Mouse (Mus musculus): ENCODE data around the gene Gm17268. TPM values are rescaled to one million over a fixed set of nuclear protein-coding genes. Genes with fewer than 3 reads are reported as not detected.

Gene Gm17268
- polyA plus RNA-seq, 1 experiment from 2014 or later: not detected

DNA sequence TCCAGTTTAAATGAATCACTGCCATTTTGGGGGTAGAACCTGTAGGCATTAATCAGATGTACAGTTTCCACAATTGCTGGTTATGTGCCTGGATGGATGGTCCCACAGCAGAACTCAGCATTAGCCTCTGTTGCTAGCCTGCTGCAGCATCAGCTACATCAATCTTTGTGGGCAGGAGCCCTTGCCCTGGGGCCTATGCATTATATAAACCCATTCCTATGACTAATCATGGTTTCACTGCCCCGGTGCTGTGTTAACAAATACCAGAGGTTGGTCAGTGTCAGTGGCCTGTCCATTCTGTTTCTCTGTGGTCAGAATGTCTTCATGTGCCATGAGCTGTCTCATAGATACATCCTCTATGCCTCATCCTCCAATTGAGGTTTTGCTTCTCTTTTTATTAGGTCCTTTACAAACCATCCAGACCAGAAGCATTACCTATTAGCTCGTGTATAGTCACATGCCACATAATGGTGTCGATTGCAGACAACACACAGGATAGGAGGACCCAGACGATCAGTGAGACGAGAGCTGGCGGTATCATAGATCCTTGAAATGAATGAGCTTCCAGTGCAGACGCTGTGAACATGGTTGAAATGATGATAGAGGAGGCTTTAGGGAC, 28.7 kb upstream of the Gm17268 start:
- ATAC-seq (ENCODE audit: low read depth): no peak
- Histone ChIP-seq H3K4me2 (ENCODE audit: low read depth, low read length) (no peak overlapping the region), H3K27me3 (ENCODE audit: control insufficient read depth, insufficient read depth, low read depth, low read length) (no peaks in the 10 kb centered on the region), H3K9ac (ENCODE audit: low read length) (no peak overlapping the region), H3K4me1 (replicated peaks; ENCODE audit: control insufficient read depth, insufficient read depth, low read length) (no peaks in the 10 kb centered on the region), H3K27ac (ENCODE audit: low read length) (no peak overlapping the region), H3K9me3 (ENCODE audit: control insufficient read depth, low read length) (no peaks in the 10 kb centered on the region), H3K4me3 (ENCODE audit: low read length) (no peak overlapping the region), H3K36me3 (ENCODE audit: control insufficient read depth, insufficient read depth, low read length) (no peaks in the 10 kb centered on the region)
- 67% methylated on average over 7 of the region's 7 CpGs for WGBS

- Histone ChIP-seq H3K4me2 (ENCODE audit: low read depth, low read length) (no peak overlapping the region), H3K36me3 (ENCODE audit: control insufficient read depth, insufficient read depth, low read length) (no peaks in the 10 kb centered on the region), H3K27me3 (ENCODE audit: control insufficient read depth, insufficient read depth, low read depth, low read length) (no peaks in the 10 kb centered on the region), H3K9ac (ENCODE audit: low read length) (no peak overlapping the region), H3K4me3 (ENCODE audit: low read length) (no peak overlapping the region), H3K27ac (ENCODE audit: low read length) (no peak overlapping the region), H3K9me3 (ENCODE audit: control insufficient read depth, low read length) (no peaks in the 10 kb centered on the region), H3K4me1 (replicated peaks; ENCODE audit: control insufficient read depth, insufficient read depth, low read length) (no peaks in the 10 kb centered on the region)
- ATAC-seq (ENCODE audit: low read depth): no peak
- WGBS: 81% methylated on average over 2 of the region's 2 CpGs
These were observed 25.1 kb upstream of the Gm17268 start for GRCm38 (mm10) chr11:82063454-82063853.

- H3K4me1 ChIP-seq (replicated peaks; ENCODE audit: control insufficient read depth, insufficient read depth, low read length): no peaks in the 10 kb centered on the region
- no peaks in the 10 kb centered on the region for H3K9me3 ChIP-seq (ENCODE audit: control insufficient read depth, low read length)
- no peak overlapping the region for H3K4me2 ChIP-seq (ENCODE audit: low read depth, low read length)
- H3K27me3 ChIP-seq (ENCODE audit: control insufficient read depth, insufficient read depth, low read depth, low read length): no peaks in the 10 kb centered on the region
- 58% methylated on average over 3 of the region's 3 CpGs for WGBS
- no peak overlapping the region for H3K4me3 ChIP-seq (ENCODE audit: low read length)
- no peak overlapping the region for H3K9ac ChIP-seq (ENCODE audit: low read length)
- no peaks in the 10 kb centered on the region for H3K36me3 ChIP-seq (ENCODE audit: control insufficient read depth, insufficient read depth, low read length)
- 0 out of 2 replicates have a peak, but pooled peaks have one; percentile 37 for ATAC-seq (ENCODE audit: low read depth)
- H3K27ac ChIP-seq (ENCODE audit: low read length): no peak overlapping the region; the same call in 1 of the 2 replicates
These were observed 23.9 kb upstream of the Gm17268 start for GRCm38 (mm10) chr11:82062226-82062625.

DNA sequence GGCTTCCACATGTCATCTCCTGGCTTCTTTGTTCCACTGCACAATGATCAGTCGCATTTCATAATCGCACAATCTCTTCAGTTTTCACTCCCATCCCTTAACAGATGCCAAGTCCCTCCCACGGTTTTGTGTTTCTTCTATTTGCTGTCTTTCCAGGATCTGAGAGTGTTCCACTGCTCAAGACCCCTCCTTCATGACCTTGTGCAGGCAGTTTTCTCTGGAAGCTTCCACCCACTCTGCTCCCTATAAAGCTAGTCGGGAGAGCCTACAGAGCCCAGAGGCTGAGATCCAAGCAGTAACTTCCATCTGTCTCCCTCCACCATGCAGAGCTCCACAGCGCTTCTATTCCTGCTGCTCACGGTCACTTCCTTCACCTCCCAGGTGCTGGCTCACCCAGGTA, 19.3 kb upstream of the Gm17268 start, which contains the start of gene Ccl11:
Gene Ccl11, plus strand, starts transcription at position 178 of the 400 bp plus-strand sequence.
- Histone ChIP-seq H3K9me3 (ENCODE audit: control insufficient read depth, low read length) (no peaks in the 10 kb centered on the region), H3K4me1 (replicated peaks; ENCODE audit: control insufficient read depth, insufficient read depth, low read length) (no peaks in the 10 kb centered on the region), H3K9ac (ENCODE audit: low read length) (peak within 1 kb of the TSS; percentile 50), H3K27ac (ENCODE audit: low read length) (no peak within 1 kb of the TSS), H3K4me3 (ENCODE audit: low read length) (peak within 1 kb of the TSS; percentile 37), H3K4me2 (ENCODE audit: low read depth, low read length) (peak within 1 kb of the TSS; percentile 48), H3K27me3 (ENCODE audit: control insufficient read depth, insufficient read depth, low read depth, low read length) (no peaks in the 10 kb centered on the region), H3K36me3 (ENCODE audit: control insufficient read depth, insufficient read depth, low read length) (no peaks in the 10 kb centered on the region)
- 56% methylated on average over 6 of the region's 6 CpGs for WGBS
- peak; percentile 83 for ATAC-seq (ENCODE audit: low read depth)

GRCm38 (mm10) chr11:82053849-82054248, 15.5 kb upstream of the Gm17268 start:
- no peak for ATAC-seq (ENCODE audit: low read depth)
- Histone ChIP-seq H3K27me3 (ENCODE audit: control insufficient read depth, insufficient read depth, low read depth, low read length) (no peaks in the 10 kb centered on the region), H3K4me3 (ENCODE audit: low read length) (no peak overlapping the region), H3K4me1 (replicated peaks; ENCODE audit: control insufficient read depth, insufficient read depth, low read length) (no peaks in the 10 kb centered on the region), H3K36me3 (ENCODE audit: control insufficient read depth, insufficient read depth, low read length) (no peaks in the 10 kb centered on the region), H3K9ac (ENCODE audit: low read length) (no peak overlapping the region), H3K9me3 (ENCODE audit: control insufficient read depth, low read length) (no peaks in the 10 kb centered on the region), H3K4me2 (ENCODE audit: low read depth, low read length) (no peak overlapping the region), H3K27ac (ENCODE audit: low read length) (no peak overlapping the region)
- WGBS: 76% methylated on average over 7 of the region's 7 CpGs

DNA sequence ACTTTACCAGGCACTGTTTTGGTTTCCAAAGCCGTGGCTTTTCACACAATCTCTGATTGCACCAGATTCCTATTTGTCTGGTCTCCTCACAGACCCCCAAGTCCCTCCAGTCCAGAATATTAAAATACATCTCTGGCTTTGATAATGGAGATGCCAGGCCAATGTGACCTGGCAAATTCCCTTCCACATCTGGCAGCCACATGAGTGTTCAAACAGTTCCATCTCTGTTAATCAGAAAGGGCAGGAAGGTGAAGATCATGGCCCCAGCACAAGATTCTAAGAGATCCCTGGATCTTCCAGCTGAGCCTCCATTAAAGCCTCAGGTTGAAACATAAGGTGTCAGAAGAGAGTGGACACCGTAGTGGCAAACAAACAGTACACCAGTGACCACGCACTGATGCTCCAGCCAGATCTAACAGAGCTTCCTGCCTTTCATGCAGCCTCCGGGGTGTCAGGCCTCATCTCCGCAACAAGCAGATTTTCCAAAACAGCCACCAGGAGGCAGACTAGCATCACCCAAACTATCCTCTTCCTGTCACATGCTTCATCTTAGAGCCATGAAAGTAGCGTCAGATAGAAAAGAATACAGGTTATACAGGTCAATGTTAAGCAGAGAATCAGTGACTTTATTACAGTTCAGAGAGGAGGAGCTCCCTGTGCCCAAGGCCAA, 9.5 kb upstream of the Gm17268 start:
- Histone ChIP-seq H3K9ac (ENCODE audit: low read length) (no peak overlapping the region), H3K4me1 (replicated peaks; ENCODE audit: control insufficient read depth, insufficient read depth, low read length) (no peaks in the 10 kb centered on the region; the same call in 1 of the 2 replicates), H3K4me2 (ENCODE audit: low read depth, low read length) (no peak overlapping the region), H3K27me3 (ENCODE audit: control insufficient read depth, insufficient read depth, low read depth, low read length) (no peaks in the 10 kb centered on the region), H3K27ac (ENCODE audit: low read length) (no peak overlapping the region), H3K4me3 (ENCODE audit: low read length) (no peak overlapping the region), H3K36me3 (ENCODE audit: control insufficient read depth, insufficient read depth, low read length) (no peaks in the 10 kb centered on the region), H3K9me3 (ENCODE audit: control insufficient read depth, low read length) (no peaks in the 10 kb centered on the region)
- WGBS: 35% methylated on average over 6 of the region's 6 CpGs
- peak; percentile 51; the same call in 1 of the 2 replicates for ATAC-seq (ENCODE audit: low read depth)

GRCm38 (mm10) chr11:82045471-82045870, 7.1 kb upstream of the Gm17268 start, which contains the start of gene Ccl7:
TSS of gene Ccl7 (plus strand) at chr11:82045712.
- WGBS: 44% methylated on average over 3 of the region's 3 CpGs
- H3K36me3 ChIP-seq (ENCODE audit: control insufficient read depth, insufficient read depth, low read length): no peaks in the 10 kb centered on the region
- no peaks in the 10 kb centered on the region for H3K9me3 ChIP-seq (ENCODE audit: control insufficient read depth, low read length)
- H3K27me3 ChIP-seq (ENCODE audit: control insufficient read depth, insufficient read depth, low read depth, low read length): no peaks in the 10 kb centered on the region
- no peak within 1 kb of the TSS for H3K4me2 ChIP-seq (ENCODE audit: low read depth, low read length)
- H3K4me3 ChIP-seq (ENCODE audit: low read length): no peak within 1 kb of the TSS
- no peaks in the 10 kb centered on the region; the same call in 1 of the 2 replicates for H3K4me1 ChIP-seq (replicated peaks; ENCODE audit: control insufficient read depth, insufficient read depth, low read length)
- ATAC-seq (ENCODE audit: low read depth): peak; percentile 68
- no peak within 1 kb of the TSS for H3K9ac ChIP-seq (ENCODE audit: low read length)
- H3K27ac ChIP-seq (ENCODE audit: low read length): peak within 1 kb of the TSS; percentile 19

DNA sequence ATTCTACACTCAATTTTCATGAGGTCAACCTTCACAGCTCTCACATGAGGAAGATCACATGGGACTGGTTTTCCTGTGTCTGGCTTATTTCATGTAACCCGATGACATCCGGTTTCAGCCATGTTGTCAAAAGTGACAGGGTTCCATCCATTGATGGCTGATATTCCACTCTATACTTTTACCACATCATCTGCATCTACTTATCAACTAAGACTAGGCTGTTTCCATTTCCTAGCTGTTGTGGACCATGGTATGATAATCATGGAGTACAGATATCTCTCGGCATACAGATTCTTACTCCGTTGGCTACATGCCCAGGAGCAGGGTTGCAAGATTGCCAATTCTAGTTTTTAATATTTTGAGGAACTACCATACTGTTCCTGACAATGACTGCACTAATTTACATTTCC, 3.3 kb upstream of the Gm17268 start:
- ATAC-seq (ENCODE audit: low read depth): no peak
- Histone ChIP-seq H3K4me2 (ENCODE audit: low read depth, low read length) (no peak overlapping the region), H3K27ac (ENCODE audit: low read length) (no peak overlapping the region), H3K4me3 (ENCODE audit: low read length) (no peak overlapping the region), H3K4me1 (replicated peaks; ENCODE audit: control insufficient read depth, insufficient read depth, low read length) (no peaks in the 10 kb centered on the region; the same call in 1 of the 2 replicates), H3K27me3 (ENCODE audit: control insufficient read depth, insufficient read depth, low read depth, low read length) (no peaks in the 10 kb centered on the region), H3K36me3 (ENCODE audit: control insufficient read depth, insufficient read depth, low read length) (no peaks in the 10 kb centered on the region), H3K9ac (ENCODE audit: low read length) (no peak overlapping the region), H3K9me3 (ENCODE audit: control insufficient read depth, low read length) (no peaks in the 10 kb centered on the region)
- WGBS: 62% methylated on average over 4 of the region's 4 CpGs

GRCm38 (mm10) chr11:82039132-82039660, 834 bp upstream of the Gm17268 start:
- no peaks in the 10 kb centered on the region for H3K36me3 ChIP-seq (ENCODE audit: control insufficient read depth, insufficient read depth, low read length)
- H3K27ac ChIP-seq (ENCODE audit: low read length): no peak overlapping the region
- no peak overlapping the region for H3K4me3 ChIP-seq (ENCODE audit: low read length)
- H3K4me2 ChIP-seq (ENCODE audit: low read depth, low read length): no peak overlapping the region
- no peak overlapping the region for H3K9ac ChIP-seq (ENCODE audit: low read length)
- no peaks in the 10 kb centered on the region for H3K9me3 ChIP-seq (ENCODE audit: control insufficient read depth, low read length)
- H3K4me1 ChIP-seq (replicated peaks; ENCODE audit: control insufficient read depth, insufficient read depth, low read length): peaks cover 2% of the 10 kb centered on the region; the same call in 1 of the 2 replicates
- WGBS: 56% methylated on average over 3 of the region's 3 CpGs
- ATAC-seq (ENCODE audit: low read depth): no peak
- H3K27me3 ChIP-seq (ENCODE audit: control insufficient read depth, insufficient read depth, low read depth, low read length): no peaks in the 10 kb centered on the region

All from lung, embryonic 16.5 days (tissue).